Mouse (Mus musculus): Measurements from ENCODE around the gene Copz1. TPM values are rescaled to one million over a fixed set of nuclear protein-coding genes. Genes with fewer than 3 reads are reported as not detected.

Gene Copz1
- 162 and 163 TPM in 2 replicates for polyA plus RNA-seq (2015; fragmentation: Nextera tagmentation; extraction: Ambion mirVana)

GRCm38 (mm10) chr15:103272419-103273279 is at the start of gene Copz1:
Copz1 (plus strand) TSS chr15:103272714.
- TF ChIP-seq CTCF (IDR thresholded peaks at IDR 0.05), result peak; percentile 57
- no peak for TF ChIP-seq EP300 (IDR thresholded peaks at IDR 0.05)
- Histone ChIP-seq H3K9ac (replicated peaks; ENCODE audit: low read depth) (peak within 1 kb of the TSS; percentile 88), H3K9me3 (ENCODE audit: low read length) (no peaks in the 10 kb centered on the region), H3K27ac (ENCODE audit: low read length) (peak within 1 kb of the TSS; percentile 83), H3K4me2 (replicated peaks; ENCODE audit: low read depth, low read length) (peak within 1 kb of the TSS; percentile 62), H3K36me3 (ENCODE audit: insufficient read depth, low read length) (no peaks in the 10 kb centered on the region), H3K4me1 (ENCODE audit: insufficient read depth, low read depth, low read length) (no peaks in the 10 kb centered on the region; the same call in 1 of the 2 replicates), H3K4me3 (ENCODE audit: low read depth, low read length) (peak within 1 kb of the TSS; percentile 78), H3K27me3 (replicated peaks; ENCODE audit: insufficient read depth, low read length) (no peaks in the 10 kb centered on the region)
- ATAC-seq (peak; percentile 99), DNase-seq (ENCODE audit: low spot score) (peak; percentile 100)
- WGBS, result under 1% methylated on average over 38 of the region's 38 CpGs

- Histone ChIP-seq H3K9me3 (ENCODE audit: low read length) (no peaks in the 10 kb centered on the region), H3K27ac (ENCODE audit: low read length) (no peak overlapping the region), H3K4me3 (ENCODE audit: low read depth, low read length) (no peak overlapping the region), H3K9ac (replicated peaks; ENCODE audit: low read depth) (no peak overlapping the region), H3K27me3 (replicated peaks; ENCODE audit: insufficient read depth, low read length) (no peaks in the 10 kb centered on the region), H3K4me1 (ENCODE audit: insufficient read depth, low read depth, low read length) (peaks cover 3% of the 10 kb centered on the region; the same call in 1 of the 2 replicates), H3K4me2 (replicated peaks; ENCODE audit: low read depth, low read length) (no peak overlapping the region), H3K36me3 (ENCODE audit: insufficient read depth, low read length) (no peaks in the 10 kb centered on the region)
- ATAC-seq (no peak), DNase-seq (ENCODE audit: low spot score) (no peak)
- TF ChIP-seq CTCF (IDR thresholded peaks at IDR 0.05), result peak; percentile 14; the same call in 1 of the 2 replicates
- no peak for TF ChIP-seq EP300 (IDR thresholded peaks at IDR 0.05)
- 79% methylated on average over 2 of the region's 2 CpGs for WGBS
Measured at GRCm38 (mm10) chr15:103224161-103224560, 48.4 kb upstream of the Copz1 start.

GRCm38 (mm10) chr15:103227022-103227421 is 45.5 kb upstream of the Copz1 start:
- Histone ChIP-seq H3K4me2 (replicated peaks; ENCODE audit: low read depth, low read length) (no peak overlapping the region), H3K4me3 (ENCODE audit: low read depth, low read length) (no peak overlapping the region), H3K9me3 (ENCODE audit: low read length) (no peaks in the 10 kb centered on the region), H3K27ac (ENCODE audit: low read length) (peak overlapping the region; percentile 20; the same call in 1 of the 2 replicates), H3K4me1 (ENCODE audit: insufficient read depth, low read depth, low read length) (peaks cover 3% of the 10 kb centered on the region; the same call in 1 of the 2 replicates), H3K9ac (replicated peaks; ENCODE audit: low read depth) (no peak overlapping the region), H3K36me3 (ENCODE audit: insufficient read depth, low read length) (no peaks in the 10 kb centered on the region), H3K27me3 (replicated peaks; ENCODE audit: insufficient read depth, low read length) (no peaks in the 10 kb centered on the region)
- WGBS, result 73% methylated on average over 3 of the region's 3 CpGs
- TF ChIP-seq EP300 (IDR thresholded peaks at IDR 0.05) (no peak), CTCF (IDR thresholded peaks at IDR 0.05) (no peak)
- ATAC-seq (no peak), DNase-seq (ENCODE audit: low spot score) (no peak)

GRCm38 (mm10) chr15:103227572-103227971 is 44.9 kb upstream of the Copz1 start:
- 65% methylated on average over 2 of the region's 2 CpGs for WGBS
- H3K27ac ChIP-seq (ENCODE audit: low read length), result peak overlapping the region; percentile 20; the same call in 1 of the 2 replicates

GRCm38 (mm10) chr15:103228904-103229303 is 43.6 kb upstream of the Copz1 start:
- no peaks in the 10 kb centered on the region for H3K9me3 ChIP-seq (ENCODE audit: low read length)
- H3K4me1 ChIP-seq (ENCODE audit: insufficient read depth, low read depth, low read length), result peaks cover 3% of the 10 kb centered on the region; the same call in 1 of the 2 replicates
- no peak overlapping the region for H3K4me3 ChIP-seq (ENCODE audit: low read depth, low read length)
- WGBS, result 39% methylated on average over 2 of the region's 2 CpGs
- no peaks in the 10 kb centered on the region for H3K27me3 ChIP-seq (replicated peaks; ENCODE audit: insufficient read depth, low read length)
- DNase-seq (ENCODE audit: low spot score), result peak; percentile 66
- H3K9ac ChIP-seq (replicated peaks; ENCODE audit: low read depth), result no peak overlapping the region
- H3K36me3 ChIP-seq (ENCODE audit: insufficient read depth, low read length), result no peaks in the 10 kb centered on the region
- peak overlapping the region; percentile 11; the same call in 1 of the 2 replicates for H3K27ac ChIP-seq (ENCODE audit: low read length)
- no peak for TF ChIP-seq CTCF (IDR thresholded peaks at IDR 0.05)
- TF ChIP-seq EP300 (IDR thresholded peaks at IDR 0.05), result peak; percentile 35; the same call in 1 of the 2 replicates
- no peak overlapping the region for H3K4me2 ChIP-seq (replicated peaks; ENCODE audit: low read depth, low read length)
- ATAC-seq, result peak; percentile 65

More at GRCm38 (mm10) chr15:103227572-103227971, 44.9 kb upstream of the Copz1 start:
- Histone ChIP-seq H3K4me1 (ENCODE audit: insufficient read depth, low read depth, low read length) (peaks cover 3% of the 10 kb centered on the region; the same call in 1 of the 2 replicates), H3K27me3 (replicated peaks; ENCODE audit: insufficient read depth, low read length) (no peaks in the 10 kb centered on the region), H3K36me3 (ENCODE audit: insufficient read depth, low read length) (no peaks in the 10 kb centered on the region), H3K4me3 (ENCODE audit: low read depth, low read length) (no peak overlapping the region), H3K4me2 (replicated peaks; ENCODE audit: low read depth, low read length) (no peak overlapping the region), H3K9me3 (ENCODE audit: low read length) (no peaks in the 10 kb centered on the region), H3K9ac (replicated peaks; ENCODE audit: low read depth) (no peak overlapping the region)
- DNase-seq (ENCODE audit: low spot score), result no peak
- TF ChIP-seq CTCF (IDR thresholded peaks at IDR 0.05) (no peak), EP300 (IDR thresholded peaks at IDR 0.05) (no peak)
- no peak for ATAC-seq

- ATAC-seq (no peak), DNase-seq (ENCODE audit: low spot score) (no peak)
- TF ChIP-seq CTCF (IDR thresholded peaks at IDR 0.05) (no peak), EP300 (IDR thresholded peaks at IDR 0.05) (no peak)
- Histone ChIP-seq H3K4me1 (ENCODE audit: insufficient read depth, low read depth, low read length) (peaks cover 3% of the 10 kb centered on the region; the same call in 1 of the 2 replicates), H3K4me2 (replicated peaks; ENCODE audit: low read depth, low read length) (no peak overlapping the region), H3K9ac (replicated peaks; ENCODE audit: low read depth) (no peak overlapping the region), H3K36me3 (ENCODE audit: insufficient read depth, low read length) (no peaks in the 10 kb centered on the region), H3K27me3 (replicated peaks; ENCODE audit: insufficient read depth, low read length) (no peaks in the 10 kb centered on the region), H3K27ac (ENCODE audit: low read length) (no peak overlapping the region), H3K4me3 (ENCODE audit: low read depth, low read length) (no peak overlapping the region), H3K9me3 (ENCODE audit: low read length) (no peaks in the 10 kb centered on the region)
- WGBS, result 51% methylated on average over 2 of the region's 2 CpGs
Measured at GRCm38 (mm10) chr15:103233119-103233518, 39.4 kb upstream of the Copz1 start.

Data from lung, postnatal 0 days (tissue).